Mouse (Mus musculus) heart, postnatal 0 days (tissue): ENCODE results near the gene Slc5a4b.

Experiments
- CTCF ChIP-seq: IDR thresholded peaks from 2 replicates; pipeline ENCODE4 v1.5.1; 2016; ENCODE audit warnings: antibody characterized with exemption, control low read depth, low read depth
- EP300 ChIP-seq: IDR thresholded peaks from 2 replicates; pipeline ENCODE4 v1.6.1; 2016; ENCODE audit warnings: antibody characterized with exemption, low read depth

GRCm38 (mm10) chr10:76046754-76047153 is 64.0 kb downstream of the Slc5a4b start:
- TF ChIP-seq CTCF: no peak
- TF ChIP-seq EP300: no peak
